Mouse (Mus musculus): ENCODE measurements at regions not wholly inside any gene's neighbourhood (a gene's known extent, or its start where the extent isn't known, plus 50 kb on each side); places are given as distances from the start of the nearest gene placed in this dataset.

- no peak for DNase-seq (ENCODE audit: low read depth, low spot score)
These were observed 158.7 kb upstream of the Tmtc1 start for GRCm38 (mm10) chr6:148602894-148603293.

GRCm38 (mm10) chr6:148600934-148601333, 156.7 kb upstream of the Tmtc1 start:
- DNase-seq (ENCODE audit: low read depth, low spot score): no peak

GRCm38 (mm10) chr6:148599473-148599872, 155.3 kb upstream of the Tmtc1 start:
- no peak for DNase-seq (ENCODE audit: low read depth, low spot score)

GRCm38 (mm10) chr6:148598746-148599337, 154.7 kb upstream of the Tmtc1 start:
- DNase-seq (ENCODE audit: low read depth, low spot score): no peak

- DNase-seq (ENCODE audit: low read depth, low spot score): no peak
These were observed 151.0 kb upstream of the Tmtc1 start for GRCm38 (mm10) chr6:148595009-148595770.

GRCm38 (mm10) chr6:148588971-148589370, 144.8 kb upstream of the Tmtc1 start:
- DNase-seq (ENCODE audit: low read depth, low spot score): no peak

GRCm38 (mm10) chr6:148586439-148587321, 142.5 kb upstream of the Tmtc1 start:
- no peak for DNase-seq (ENCODE audit: low read depth, low spot score)

- no peak for DNase-seq (ENCODE audit: low read depth, low spot score)
These were observed 139.9 kb upstream of the Tmtc1 start for GRCm38 (mm10) chr6:148584126-148584525.

GRCm38 (mm10) chr6:148578281-148578680, 134.1 kb upstream of the Tmtc1 start:
- no peak for DNase-seq (ENCODE audit: low read depth, low spot score)

- no peak for DNase-seq (ENCODE audit: low read depth, low spot score)
These were observed 133.5 kb upstream of the Tmtc1 start for GRCm38 (mm10) chr6:148577663-148578062.

- no peak for DNase-seq (ENCODE audit: low read depth, low spot score)
These were observed 130.7 kb upstream of the Tmtc1 start for GRCm38 (mm10) chr6:148574742-148575453.

- DNase-seq (ENCODE audit: low read depth, low spot score): no peak
These were observed 128.0 kb upstream of the Tmtc1 start for GRCm38 (mm10) chr6:148572201-148572600.

- DNase-seq (ENCODE audit: low read depth, low spot score): peak; percentile 78
These were observed 127.5 kb upstream of the Tmtc1 start for GRCm38 (mm10) chr6:148571651-148572050.

GRCm38 (mm10) chr6:148564146-148564545, 120.0 kb upstream of the Tmtc1 start:
- DNase-seq (ENCODE audit: low read depth, low spot score): no peak

- DNase-seq (ENCODE audit: low read depth, low spot score): no peak
These were observed 118.1 kb upstream of the Tmtc1 start for GRCm38 (mm10) chr6:148562206-148562708.

- DNase-seq (ENCODE audit: low read depth, low spot score): no peak
These were observed 112.3 kb upstream of the Tmtc1 start for GRCm38 (mm10) chr6:148556484-148556871.

- DNase-seq (ENCODE audit: low read depth, low spot score): peak; percentile 72
These were observed 111.7 kb upstream of the Tmtc1 start for GRCm38 (mm10) chr6:148555651-148556483.

- no peak for DNase-seq (ENCODE audit: low read depth, low spot score)
These were observed 110.3 kb upstream of the Tmtc1 start for GRCm38 (mm10) chr6:148554463-148554862.

- no peak for DNase-seq (ENCODE audit: low read depth, low spot score)
These were observed 109.4 kb upstream of the Tmtc1 start for GRCm38 (mm10) chr6:148553616-148554015.

- no peak for DNase-seq (ENCODE audit: low read depth, low spot score)
These were observed 106.9 kb upstream of the Tmtc1 start for GRCm38 (mm10) chr6:148551097-148551496.
